Mouse (Mus musculus) 3T3-L1 (cell line): ENCODE measurements at regions not wholly inside any gene's neighbourhood (a gene's known extent, or its start where the extent isn't known, plus 50 kb on each side); places are given as distances from the start of the nearest gene placed in this dataset.

ENCODE experiments used
- DNase-seq: peaks from one replicate; pipeline ENCODE4 v3.0.0-alpha.2; 2015; ENCODE audit warnings: low read depth, low spot score

- DNase-seq, result no peak
These were observed 53.0 kb upstream of the Ppfia2 start for GRCm38 (mm10) chr10:106417156-106417555.
